Mouse (Mus musculus): ENCODE data around the gene Rbck1.

GRCm38 (mm10) chr2:152347722-152348121 is 15.3 kb upstream of the Rbck1 start:
- TF ChIP-seq CTCF (IDR thresholded peaks at IDR 0.05; ENCODE audit: borderline replicate concordance, extremely low read depth, insufficient read depth, insufficient read length) (no peak), POLR2A (IDR thresholded peaks at IDR 0.05; ENCODE audit: borderline replicate concordance, extremely low read depth, insufficient read depth, insufficient read length, poor library complexity, severe bottlenecking) (no peak)

All from brain, embryonic 14.5 days (tissue).